Mouse (Mus musculus) myocyte (in vitro differentiated cells): Measurements from ENCODE around the gene Frs3.

Experiments
- CEBPB ChIP-seq: IDR thresholded peaks from 2 replicates; pipeline ENCODE4 v1.6.1; 2011; ENCODE audit warnings: mild to moderate bottlenecking, moderate library complexity; ENCODE audit not compliant: poor library complexity, insufficient read depth, severe bottlenecking
- E2F4 ChIP-seq: IDR thresholded peaks from one replicate; pipeline ENCODE4 v1.6.1; 2011; ENCODE audit warnings: mild to moderate bottlenecking, control low read depth, moderate library complexity; ENCODE audit not compliant: insufficient read depth
- MAX ChIP-seq: IDR thresholded peaks from one replicate; pipeline ENCODE4 v1.6.1; 2011; ENCODE audit warnings: low read depth, mild to moderate bottlenecking, control low read depth
- POLR2A ChIP-seq: IDR thresholded peaks from one replicate; pipeline ENCODE4 v1.6.1; 2011; ENCODE audit warnings: low read depth, mild to moderate bottlenecking, control low read depth, moderate library complexity; ENCODE audit not compliant: insufficient read length
- POLR2AphosphoS2 ChIP-seq: IDR thresholded peaks from one replicate; pipeline ENCODE4 v1.6.1; 2011; ENCODE audit warnings: low read depth, control low read depth; ENCODE audit not compliant: insufficient read length
- REST ChIP-seq: IDR thresholded peaks from one replicate; pipeline ENCODE4 v1.6.1; 2011; ENCODE audit warnings: mild to moderate bottlenecking, control low read depth, moderate library complexity; ENCODE audit not compliant: insufficient read depth, insufficient read length
- TCF12 ChIP-seq: IDR thresholded peaks from one replicate; pipeline ENCODE4 v1.6.1; 2011; ENCODE audit warnings: mild to moderate bottlenecking, control low read depth; ENCODE audit not compliant: poor library complexity, insufficient read depth, severe bottlenecking
- USF1 ChIP-seq: IDR thresholded peaks from one replicate; pipeline ENCODE4 v1.6.1; 2011; ENCODE audit warnings: low read depth, mild to moderate bottlenecking, control low read depth, moderate library complexity

DNA sequence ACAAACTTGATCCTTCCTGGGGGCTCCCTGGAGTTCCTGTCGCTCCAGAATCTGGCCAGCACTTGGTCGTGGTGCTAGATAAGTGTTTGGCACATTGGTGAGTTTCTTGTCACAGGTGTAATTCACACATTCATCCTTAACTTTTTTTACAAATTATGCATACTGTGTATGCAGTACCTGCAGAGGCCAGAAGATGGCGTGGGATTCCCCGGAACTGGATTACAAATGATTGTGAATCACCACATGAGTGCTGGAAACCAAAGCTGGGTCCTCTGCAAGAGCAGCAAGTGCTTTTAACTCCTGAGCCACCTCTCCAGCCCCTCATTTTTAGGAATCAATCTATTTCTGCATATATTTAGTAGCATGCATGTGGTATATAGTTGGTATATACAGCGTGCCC, 63.0 kb downstream of the Frs3 start:
- TF ChIP-seq REST: no peak
- TF ChIP-seq MAX: no peak
- TF ChIP-seq POLR2A: no peak
- TF ChIP-seq CEBPB: no peak
- TF ChIP-seq POLR2AphosphoS2: no peak
- TF ChIP-seq TCF12: no peak
- TF ChIP-seq E2F4: no peak
- no peak for TF ChIP-seq USF1
